Mouse (Mus musculus): ENCODE results near the gene Cox6a1.

- TF ChIP-seq CTCF (IDR thresholded peaks at IDR 0.05) (no peak), EP300 (IDR thresholded peaks at IDR 0.05) (no peak)
Observed at GRCm38 (mm10) chr5:115330955-115331354, 17.8 kb downstream of the Cox6a1 start.

Measured in lung, postnatal 0 days (tissue).